Mouse (Mus musculus): ENCODE measurements at regions not wholly inside any gene's neighbourhood (a gene's known extent, or its start where the extent isn't known, plus 50 kb on each side); places are given as distances from the start of the nearest gene placed in this dataset.

DNA sequence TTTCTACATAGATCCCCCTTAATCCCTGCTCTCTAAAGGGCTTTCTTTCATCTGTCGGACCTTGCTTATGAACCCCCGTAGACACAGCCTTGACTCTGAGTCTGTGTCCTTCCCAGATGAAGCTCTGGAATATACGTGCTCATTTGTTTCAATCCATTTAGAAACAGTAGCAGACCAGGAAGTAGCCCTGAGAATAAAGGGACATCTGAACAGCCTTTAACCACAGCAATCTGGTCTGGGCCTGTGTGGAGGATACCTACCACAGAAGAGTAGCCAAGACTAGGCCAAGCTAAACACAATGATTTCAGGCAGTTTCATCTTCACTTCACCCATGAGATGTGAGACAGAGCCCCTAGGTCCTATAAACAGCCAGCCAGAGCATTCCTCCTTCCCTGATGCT is 70.7 kb upstream of the Klf7 start:
- Histone ChIP-seq H3K9ac (ENCODE audit: insufficient read depth, low read depth, low read length, poor library complexity, severe bottlenecking) (no peak overlapping the region), H3K36me3 (ENCODE audit: control insufficient read depth, insufficient read depth, low read length, poor library complexity, severe bottlenecking) (no peaks in the 10 kb centered on the region), H3K4me1 (ENCODE audit: control insufficient read depth in 2 of 2, insufficient read depth in 2 of 2, low read length in 2 of 2, poor library complexity in 1 of 2) (peaks cover 0 to 3% of the 10 kb centered on the region in 2 experiments; a peak in 1 of 4 replicates), H3K4me3 (ENCODE audit: insufficient read depth in 1 of 2, low read depth in 1 of 2, low read length in 2 of 2, poor library complexity in 1 of 2, severe bottlenecking in 1 of 2) (no peak overlapping the region), H3K27ac (ENCODE audit: insufficient read depth, low read depth, low read length, poor library complexity, severe bottlenecking) (no peak overlapping the region), H3K9me3 (ENCODE audit: control insufficient read depth, insufficient read depth, low read depth, low read length) (no peaks in the 10 kb centered on the region)
- TF ChIP-seq CHD2 (IDR thresholded peaks at IDR 0.05; ENCODE audit: low read depth, low read length) (no peak), MAFK (IDR thresholded peaks at IDR 0.05; ENCODE audit: insufficient read depth, low read depth, low read length) (no peak), HCFC1 (IDR thresholded peaks at IDR 0.05; ENCODE audit: borderline replicate concordance, insufficient read depth, low read length) (no peak), ZC3H11A (IDR thresholded peaks at IDR 0.05; ENCODE audit: borderline replicate concordance, low read depth, low read length) (no peak), ZNF384 (IDR thresholded peaks at IDR 0.05; ENCODE audit: low read depth, low read length) (no peak)
- in situ Hi-C loops (cut with MboI; ENCODE audit: low sequenced_read_pairs in 2 of 2, unreplicated experiment in 2 of 2): no loop called here
- DNase-seq (ENCODE audit: low read depth, low spot score): no peak

DNA sequence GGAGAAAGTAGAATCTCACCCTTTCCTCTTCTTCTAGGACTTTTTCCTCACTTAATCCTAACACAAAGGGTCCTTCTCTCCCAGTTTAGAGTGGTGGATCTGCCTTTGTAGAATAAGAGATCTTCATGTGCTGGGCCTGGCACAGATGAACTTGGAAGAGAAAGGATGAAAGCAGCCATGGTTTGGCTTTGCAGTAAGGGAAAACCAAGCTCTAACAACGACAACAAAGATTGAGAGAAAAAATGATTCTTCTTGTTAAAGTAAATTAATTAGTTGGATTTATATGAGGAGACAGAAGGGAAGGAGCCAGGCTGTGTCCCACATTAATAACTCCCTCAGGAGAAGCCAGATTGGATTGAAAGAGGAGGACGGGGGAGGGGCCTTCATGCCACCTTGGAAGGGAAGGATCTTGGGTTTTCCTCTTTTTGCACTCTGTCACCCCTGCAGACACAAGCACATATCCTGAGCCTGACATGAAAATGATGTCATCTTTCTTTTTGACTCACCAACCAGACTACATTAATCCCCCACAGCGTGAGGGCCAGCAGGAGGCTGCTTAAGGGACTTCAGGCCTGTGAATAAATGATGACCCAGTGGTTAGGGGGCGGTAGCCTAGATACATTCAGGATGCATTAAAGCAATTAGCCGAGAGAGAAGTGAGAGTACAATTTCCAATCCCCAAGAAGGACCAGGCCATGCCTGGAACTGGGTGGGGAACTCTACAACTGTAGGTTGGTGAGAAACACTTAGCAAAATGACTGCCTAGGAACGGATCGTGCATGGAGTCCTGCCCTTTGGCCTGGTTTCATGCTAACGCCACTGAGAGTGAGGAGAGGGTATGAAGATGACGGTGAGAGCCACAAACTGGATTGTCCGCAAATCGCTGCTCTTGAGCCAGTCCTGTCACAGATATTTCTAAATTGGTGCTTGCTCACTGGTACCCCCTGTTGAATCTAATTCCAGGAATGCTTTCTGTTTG is 69.4 kb upstream of the Klf7 start:
- in situ Hi-C loops (cut with MboI; ENCODE audit: low sequenced_read_pairs in 2 of 2, unreplicated experiment in 2 of 2): no loop called here
- no peaks in the 10 kb centered on the region for H3K9me3 ChIP-seq (ENCODE audit: control insufficient read depth, insufficient read depth, low read depth, low read length)
- H3K4me1 ChIP-seq (ENCODE audit: control insufficient read depth in 2 of 2, insufficient read depth in 2 of 2, low read length in 2 of 2, poor library complexity in 1 of 2): peaks cover 0 to 3% of the 10 kb centered on the region in 2 experiments; a peak in 1 of 4 replicates
- H3K36me3 ChIP-seq (ENCODE audit: control insufficient read depth, insufficient read depth, low read length, poor library complexity, severe bottlenecking): no peaks in the 10 kb centered on the region
- no peak for DNase-seq (ENCODE audit: low read depth, low spot score)
- TF ChIP-seq ZC3H11A (IDR thresholded peaks at IDR 0.05; ENCODE audit: borderline replicate concordance, low read depth, low read length) (no peak), HCFC1 (IDR thresholded peaks at IDR 0.05; ENCODE audit: borderline replicate concordance, insufficient read depth, low read length) (no peak), ZNF384 (IDR thresholded peaks at IDR 0.05; ENCODE audit: low read depth, low read length) (no peak), MAFK (IDR thresholded peaks at IDR 0.05; ENCODE audit: insufficient read depth, low read depth, low read length) (no peak), CHD2 (IDR thresholded peaks at IDR 0.05; ENCODE audit: low read depth, low read length) (no peak)
- H3K4me3 ChIP-seq (ENCODE audit: insufficient read depth in 1 of 2, low read depth in 1 of 2, low read length in 2 of 2, poor library complexity in 1 of 2, severe bottlenecking in 1 of 2): no peak overlapping the region
- no peak overlapping the region for H3K27ac ChIP-seq (ENCODE audit: insufficient read depth, low read depth, low read length, poor library complexity, severe bottlenecking)
- no peak overlapping the region for H3K9ac ChIP-seq (ENCODE audit: insufficient read depth, low read depth, low read length, poor library complexity, severe bottlenecking)

DNA sequence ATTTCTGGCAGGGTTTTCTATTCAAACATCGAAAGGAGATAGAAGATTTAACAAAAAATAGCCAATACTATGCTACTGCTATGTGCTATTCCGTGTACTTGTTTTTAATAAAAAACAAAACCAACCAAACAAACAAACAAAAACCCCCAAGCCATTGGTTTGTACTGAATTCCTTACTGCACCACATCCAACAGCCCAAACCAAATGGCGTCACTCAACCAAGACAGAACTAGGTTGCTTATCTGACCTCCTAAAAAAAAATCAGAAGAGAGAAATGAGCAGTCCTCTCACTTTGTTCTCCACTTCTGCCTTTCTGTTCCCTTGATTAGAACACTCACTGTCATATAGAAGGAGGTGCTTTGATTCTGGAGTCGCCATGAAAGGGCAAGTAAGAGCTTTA is 68.6 kb upstream of the Klf7 start:
- H3K27ac ChIP-seq (ENCODE audit: insufficient read depth, low read depth, low read length, poor library complexity, severe bottlenecking): no peak overlapping the region
- H3K36me3 ChIP-seq (ENCODE audit: control insufficient read depth, insufficient read depth, low read length, poor library complexity, severe bottlenecking): no peaks in the 10 kb centered on the region
- no peaks in the 10 kb centered on the region for H3K9me3 ChIP-seq (ENCODE audit: control insufficient read depth, insufficient read depth, low read depth, low read length)
- no peak overlapping the region for H3K4me3 ChIP-seq (ENCODE audit: insufficient read depth in 1 of 2, low read depth in 1 of 2, low read length in 2 of 2, poor library complexity in 1 of 2, severe bottlenecking in 1 of 2)
- DNase-seq (ENCODE audit: low read depth, low spot score): no peak
- TF ChIP-seq HCFC1 (IDR thresholded peaks at IDR 0.05; ENCODE audit: borderline replicate concordance, insufficient read depth, low read length) (no peak), ZNF384 (IDR thresholded peaks at IDR 0.05; ENCODE audit: low read depth, low read length) (no peak), ZC3H11A (IDR thresholded peaks at IDR 0.05; ENCODE audit: borderline replicate concordance, low read depth, low read length) (no peak), CHD2 (IDR thresholded peaks at IDR 0.05; ENCODE audit: low read depth, low read length) (no peak), MAFK (IDR thresholded peaks at IDR 0.05; ENCODE audit: insufficient read depth, low read depth, low read length) (no peak)
- H3K4me1 ChIP-seq (ENCODE audit: control insufficient read depth in 2 of 2, insufficient read depth in 2 of 2, low read length in 2 of 2, poor library complexity in 1 of 2): no peaks in the 10 kb centered on the region
- in situ Hi-C loops (cut with MboI; ENCODE audit: low sequenced_read_pairs in 2 of 2, unreplicated experiment in 2 of 2): no loop called here
- H3K9ac ChIP-seq (ENCODE audit: insufficient read depth, low read depth, low read length, poor library complexity, severe bottlenecking): no peak overlapping the region

DNA sequence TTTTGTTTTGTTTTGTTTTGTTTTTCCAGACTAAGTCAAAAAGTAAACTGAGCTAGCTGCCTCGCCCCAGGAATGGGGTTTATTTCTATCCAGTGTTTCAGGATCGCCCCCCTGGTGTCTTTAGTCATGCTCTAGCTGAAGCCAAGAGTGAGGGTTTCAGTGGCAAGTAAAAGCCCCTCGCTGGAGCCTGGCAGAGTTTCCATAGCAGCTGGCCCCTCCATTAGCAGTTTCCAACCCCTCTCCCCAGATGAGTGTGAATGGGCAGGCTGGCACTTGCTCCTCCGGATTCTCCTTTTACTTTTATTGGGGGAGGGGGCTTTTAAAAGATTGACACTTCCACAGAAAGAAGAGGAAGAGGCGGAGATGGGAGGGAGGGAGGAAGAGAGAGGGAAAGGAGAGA is 68.0 kb upstream of the Klf7 start:
- no peak overlapping the region for H3K9ac ChIP-seq (ENCODE audit: insufficient read depth, low read depth, low read length, poor library complexity, severe bottlenecking)
- no peak overlapping the region for H3K27ac ChIP-seq (ENCODE audit: insufficient read depth, low read depth, low read length, poor library complexity, severe bottlenecking)
- no peak for TF ChIP-seq ZNF384 (IDR thresholded peaks at IDR 0.05; ENCODE audit: low read depth, low read length)
- no peak for TF ChIP-seq CHD2 (IDR thresholded peaks at IDR 0.05; ENCODE audit: low read depth, low read length)
- no peak for TF ChIP-seq ZC3H11A (IDR thresholded peaks at IDR 0.05; ENCODE audit: borderline replicate concordance, low read depth, low read length)
- no peaks in the 10 kb centered on the region for H3K9me3 ChIP-seq (ENCODE audit: control insufficient read depth, insufficient read depth, low read depth, low read length)
- no peak for DNase-seq (ENCODE audit: low read depth, low spot score)
- in situ Hi-C loops (cut with MboI; ENCODE audit: low sequenced_read_pairs in 2 of 2, unreplicated experiment in 2 of 2): no loop called here
- H3K36me3 ChIP-seq (ENCODE audit: control insufficient read depth, insufficient read depth, low read length, poor library complexity, severe bottlenecking): no peaks in the 10 kb centered on the region
- H3K4me3 ChIP-seq (ENCODE audit: insufficient read depth in 1 of 2, low read depth in 1 of 2, low read length in 2 of 2, poor library complexity in 1 of 2, severe bottlenecking in 1 of 2): no peak overlapping the region
- H3K4me1 ChIP-seq (ENCODE audit: control insufficient read depth in 2 of 2, insufficient read depth in 2 of 2, low read length in 2 of 2, poor library complexity in 1 of 2): no peaks in the 10 kb centered on the region
